ENCODE assay signal across 8 mouse cellular contexts in the genomic region with DNA sequence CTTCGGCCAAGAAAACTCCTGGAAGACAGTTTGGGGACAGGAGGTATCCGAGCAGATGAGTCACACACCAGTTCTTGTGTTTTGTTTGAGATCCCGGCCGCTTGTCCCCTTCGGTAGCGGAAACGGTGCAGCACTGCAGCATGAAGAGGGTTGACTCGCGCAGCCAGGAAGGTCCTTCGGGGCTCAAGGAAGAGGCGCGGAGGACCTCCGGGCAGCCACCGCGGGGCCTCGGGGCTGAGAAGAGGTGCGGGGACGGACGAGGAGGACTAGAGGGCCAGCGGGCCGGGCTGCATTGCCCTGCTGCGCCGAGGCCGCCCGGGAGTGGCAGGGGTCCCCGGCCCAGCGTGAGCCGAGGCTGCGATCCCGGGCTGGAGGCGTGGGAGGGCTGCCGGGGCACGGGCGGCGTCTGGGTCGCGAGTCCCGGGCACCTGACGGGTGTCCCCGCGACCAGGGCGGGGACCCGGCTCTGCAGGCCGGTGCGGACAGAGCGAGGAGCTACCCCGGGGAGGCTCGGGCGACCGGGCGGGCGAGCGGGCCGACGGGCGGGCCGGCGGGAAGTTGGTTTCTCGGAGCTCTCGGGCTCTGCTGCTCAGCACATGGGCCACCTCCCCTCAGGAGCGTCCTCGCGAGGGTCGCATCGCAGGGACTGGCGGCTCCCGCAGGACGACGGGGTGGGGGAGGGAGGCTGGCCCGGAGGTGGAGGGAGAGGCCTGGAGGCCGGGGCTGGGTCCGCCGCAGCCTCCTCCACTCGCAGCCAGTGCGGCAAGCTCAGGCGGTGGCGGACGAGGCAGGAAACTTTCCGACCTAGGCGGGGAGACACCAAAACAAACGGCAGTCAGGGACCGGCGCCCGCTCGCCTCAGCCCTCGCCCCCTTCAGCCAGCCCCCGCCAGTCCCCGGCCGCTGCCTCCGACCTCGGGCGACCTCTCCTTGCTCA. TPM values are rescaled to one million over a fixed set of nuclear protein-coding genes. Genes with fewer than 3 reads are reported as not detected.
DNase-seq lines count a peak whose midpoint lies in the region; ATAC-seq and TF ChIP-seq lines count a peak whose summit lies in the region.

No protein-coding gene starts in this region.

- no peak for TF ChIP-seq CTCF in C2C12 (IDR thresholded peaks at IDR 0.05; ENCODE audit: control insufficient read depth, insufficient read depth, insufficient read length)

- H3K4me3 ChIP-seq in C2C12 (ENCODE audit: insufficient read depth, poor library complexity, severe bottlenecking) (peak overlapping the region; percentile 66), myocyte (peak overlapping the region; percentile 48)
- H3K4me3 ChIP-seq in intestine, embryonic 16.5 days (ENCODE audit: low read length), result peak overlapping the region; percentile 98
- peak overlapping the region; percentile 75 for H3K4me3 ChIP-seq in liver, embryonic 11.5 days (ENCODE audit: low read depth, low read length)

- ATAC-seq in common myeloid progenitor, adult 5-6 weeks (replicated peaks; ENCODE audit: low read depth, poor library complexity, severe bottlenecking), result peak; percentile 27; the same call in 1 of the 2 replicates
- peak; percentile 84 for ATAC-seq in intestine, embryonic 16.5 days
- ATAC-seq in liver, embryonic 11.5 days (replicated peaks; ENCODE audit: low FRiP score), result peak; percentile 76

- H3ac ChIP-seq in C2C12 (ENCODE audit: control insufficient read depth, insufficient read length, low read depth), result peak overlapping the region; percentile 79
- peak overlapping the region; percentile 80 for H3ac ChIP-seq in myocyte (ENCODE audit: control insufficient read depth, insufficient read length)

- H3K27me3 ChIP-seq in C2C12 (ENCODE audit: control insufficient read depth, insufficient read depth, insufficient read length), result no peaks in the 10 kb centered on the region
- no peaks in the 10 kb centered on the region for H3K27me3 ChIP-seq in intestine, embryonic 16.5 days (replicated peaks; ENCODE audit: control insufficient read depth, insufficient read depth, low read length)
- no peaks in the 10 kb centered on the region for H3K27me3 ChIP-seq in liver, embryonic 11.5 days (replicated peaks; ENCODE audit: control insufficient read depth, insufficient read depth, low read length)
- H3K27me3 ChIP-seq in myocyte (ENCODE audit: control insufficient read depth, insufficient read depth, insufficient read length), result no peaks in the 10 kb centered on the region

- peak overlapping the region; percentile 76 for H3K27ac ChIP-seq in intestine, embryonic 16.5 days (ENCODE audit: low read length)
- peak overlapping the region; percentile 78 for H3K27ac ChIP-seq in liver, embryonic 11.5 days (ENCODE audit: low read depth, low read length)

- peak; percentile 73 for DNase-seq in R1 (ENCODE audit: low read depth, low spot score)
- peak; percentile 31 for DNase-seq in gastrocnemius, postnatal 25 days
- peak; percentile 71 for DNase-seq in liver, embryonic 11.5 days (ENCODE audit: low spot score)
- DNase-seq in thymus, postnatal 10 days (ENCODE audit: low spot score in 2 of 2), result peak; percentile 43 to 58

- WGBS in intestine, embryonic 16.5 days, result under 1% methylated on average over 83 of the region's 92 CpGs
- under 1% methylated on average over 92 of the region's 92 CpGs for WGBS in liver, embryonic 11.5 days

- peaks cover 47% of the 10 kb centered on the region for H3K79me3 ChIP-seq in C2C12 (ENCODE audit: low read depth)

- peaks cover 56% of the 10 kb centered on the region for H3K79me2 ChIP-seq in C2C12 (ENCODE audit: control insufficient read depth, insufficient read depth)
- peaks cover 47% of the 10 kb centered on the region for H3K79me2 ChIP-seq in myocyte (ENCODE audit: control insufficient read depth, insufficient read depth)

- no peak for TF ChIP-seq POLR2A in myocyte (IDR thresholded peaks at IDR 0.05; ENCODE audit: insufficient read length, low read depth)

- H3K36me3 ChIP-seq in C2C12 (ENCODE audit: control insufficient read depth, insufficient read depth), result peaks cover 23% of the 10 kb centered on the region
- H3K36me3 ChIP-seq in intestine, embryonic 16.5 days (ENCODE audit: control insufficient read depth, insufficient read depth, low read length), result no peaks in the 10 kb centered on the region
- no peaks in the 10 kb centered on the region; the same call in none of the 2 replicates for H3K36me3 ChIP-seq in liver, embryonic 11.5 days (ENCODE audit: control insufficient read depth, insufficient read depth, low read length)
- H3K36me3 ChIP-seq in myocyte (ENCODE audit: control insufficient read depth, insufficient read depth), result no peaks in the 10 kb centered on the region

- no peaks in the 10 kb centered on the region for H3K9me3 ChIP-seq in intestine, embryonic 16.5 days (ENCODE audit: control insufficient read depth, low read length)
- no peaks in the 10 kb centered on the region for H3K9me3 ChIP-seq in liver, embryonic 11.5 days (ENCODE audit: control insufficient read depth, low read length)

- peak overlapping the region; percentile 97 for H3K9ac ChIP-seq in intestine, embryonic 16.5 days (ENCODE audit: low read depth, low read length)
- peak overlapping the region; percentile 78 for H3K9ac ChIP-seq in liver, embryonic 11.5 days (ENCODE audit: low read depth, low read length)

- H3K4me2 ChIP-seq in intestine, embryonic 16.5 days (ENCODE audit: low read depth, low read length), result peak overlapping the region; percentile 87
- peak overlapping the region; percentile 92 for H3K4me2 ChIP-seq in liver, embryonic 11.5 days
- peak overlapping the region; percentile 96 for H3K4me2 ChIP-seq in myocyte (ENCODE audit: low read depth)

- H3K4me1 ChIP-seq in intestine, embryonic 16.5 days (ENCODE audit: control insufficient read depth, insufficient read depth, low read length), result peaks cover 26% of the 10 kb centered on the region
- H3K4me1 ChIP-seq in liver, embryonic 11.5 days (replicated peaks; ENCODE audit: control insufficient read depth, insufficient read depth, low read length), result peaks cover 19% of the 10 kb centered on the region

TF ChIP-seq in C2C12, 6 proteins besides CTCF, POLR2A, EP300 and RAD21:
- TF ChIP-seq MAX (IDR thresholded peaks at IDR 0.05) (no peak), FOSL1 (IDR thresholded peaks at IDR 0.05; ENCODE audit: insufficient read depth, low read length, poor library complexity, severe bottlenecking) (no peak), USF1 (IDR thresholded peaks at IDR 0.05; ENCODE audit: low read depth) (no peak), MYOD1 (IDR thresholded peaks at IDR 0.05; ENCODE audit: control insufficient read depth, insufficient read length, low read depth) (no peak), CEBPB (IDR thresholded peaks at IDR 0.05; ENCODE audit: low read depth) (no peak), MYOG (IDR thresholded peaks at IDR 0.05; ENCODE audit: control insufficient read depth, extremely low read depth, insufficient read length) (no peak)

TF ChIP-seq in myocyte, 11 proteins besides CTCF, POLR2A, EP300 and RAD21:
- TF ChIP-seq MYOD1 (IDR thresholded peaks at IDR 0.05; ENCODE audit: control insufficient read depth in 1 of 3, insufficient read length in 2 of 3, low read depth in 2 of 3), result no peak
- peak in 1 of 3 experiments; percentile 1 for TF ChIP-seq MYOG (IDR thresholded peaks at IDR 0.05; ENCODE audit: control insufficient read depth in 1 of 3, insufficient read depth in 1 of 3, insufficient read length in 2 of 3, low read depth in 2 of 3)
TF ChIP-seq in myocyte: peak in this region for 1.

RNA-seq across cellular contexts. Expression of gene Slmap, which starts 0.6 kb away (rescaled TPM):
- polyA plus RNA-seq in C2C12 (2012; fragmentation: generic; extraction: Trizol) (10.8 TPM), myocyte (2012; fragmentation: generic; extraction: Trizol) (15.5 TPM)
- 82.0 and 97.4 TPM in 2 replicates for total RNA-seq in common myeloid progenitor, adult 5-6 weeks (2017)
- 10 to 100 TPM; 72.0 to 92.7 TPM for total RNA-seq in gastrocnemius, postnatal 25 days (2021)
- 40.4 and 42.7 TPM in 2 replicates for polyA plus RNA-seq in intestine, embryonic 16.5 days (2015; fragmentation: Nextera tagmentation; extraction: Ambion mirVana)
- polyA plus RNA-seq in liver, embryonic 11.5 days (2014; fragmentation: Nextera tagmentation; extraction: Ambion mirVana), result 27.5 and 28.4 TPM in 2 replicates

RNA-seq across cellular contexts. Expression of gene Dennd6a, which starts 39.6 kb away (rescaled TPM):
- 3.7 TPM for polyA plus RNA-seq in C2C12 (2012; fragmentation: generic; extraction: Trizol)
- total RNA-seq in common myeloid progenitor, adult 5-6 weeks (2017), result 41.0 and 52.7 TPM in 2 replicates
- 1 to 10 TPM; 8.0 to 8.2 TPM for total RNA-seq in gastrocnemius, postnatal 25 days (2021)
- polyA plus RNA-seq in intestine, embryonic 16.5 days (2015; fragmentation: Nextera tagmentation; extraction: Ambion mirVana), result 21.6 and 22.9 TPM in 2 replicates
- polyA plus RNA-seq in liver, embryonic 11.5 days (2014; fragmentation: Nextera tagmentation; extraction: Ambion mirVana), result 24.8 and 27.8 TPM in 2 replicates
- polyA plus RNA-seq in myocyte (2012; fragmentation: generic; extraction: Trizol), result 4.5 TPM

Comparison
In these comparisons a context has a peak if more than half of its experiments do, and no peak if none do; other contexts are left out.
1. Peak in every context shown above with its lines: DNase-seq, ATAC-seq, H3K4me3 ChIP-seq and H3K27ac ChIP-seq.
2. H3K4me3 ChIP-seq: peak in every context shown above with its lines; median percentile 98 in intestine, embryonic 16.5 days; 75 in liver, embryonic 11.5 days; 66 in C2C12; 48 in myocyte.
3. ATAC-seq: peak in every context shown above with its lines; median percentile 84 in intestine, embryonic 16.5 days; 76 in liver, embryonic 11.5 days; 27 in common myeloid progenitor, adult 5-6 weeks.